Mouse (Mus musculus) cerebellum, adult 2 months (tissue): ENCODE data around the gene Hoxb3. TPM values are rescaled to one million over a fixed set of nuclear protein-coding genes. Genes with fewer than 3 reads are reported as not detected.

Experiments
- DNase-seq, 2 experiments: peaks; one replicate each; pipeline ENCODE4 v3.0.0; 2021
- H3K27ac ChIP-seq: fragments of 200-500 bp; 2 replicates; pipeline ENCODE4 v1.5.1; 2012; ENCODE audit warnings: low read length, control low read depth, inconsistent platforms; ENCODE audit not compliant: insufficient read depth
- H3K27me3 ChIP-seq: fragments of 200-500 bp; 2 replicates; pipeline ENCODE4 v1.6.1; 2012; ENCODE audit warnings: inconsistent platforms, mild to moderate bottlenecking, low read length, moderate library complexity; ENCODE audit not compliant: control insufficient read depth, insufficient read depth
- H3K4me1 ChIP-seq: fragments of 200-500 bp; 2 replicates; pipeline ENCODE4 v1.6.1; 2011; ENCODE audit warnings: low read length; ENCODE audit not compliant: control insufficient read depth, insufficient read depth
- H3K4me3 ChIP-seq: fragments of 200-500 bp; replicated peaks from 2 replicates; pipeline ENCODE3; 2011; ENCODE audit warnings: mild to moderate bottlenecking, low read depth, low read length, control low read depth; ENCODE audit not compliant: insufficient read depth
- CTCF ChIP-seq: fragments of 200-500 bp; IDR thresholded peaks from 2 replicates; pipeline ENCODE4 v1.5.1; 2011; ENCODE audit warnings: low read depth, mild to moderate bottlenecking, control low read depth, low read length, moderate library complexity, borderline replicate concordance; ENCODE audit not compliant: insufficient read depth
- POLR2A ChIP-seq: fragments of 200-500 bp; IDR thresholded peaks from 2 replicates; pipeline ENCODE4 v1.6.1; 2011; ENCODE audit warnings: low read length, control low read depth, borderline replicate concordance; ENCODE audit not compliant: insufficient read depth
- WGBS: fragments of 180-500 bp; shearing (Covaris S2); methylation state at CpG from one replicate; pipeline ENCODE4 v1.1.7; 2018; 5-methylcytosine and 5-hydroxymethylcytosine counted together
- polyA plus RNA-seq: library from polyadenylated mRNA; depleted of rRNA; stranded (reverse); fragments of >200 nt; gene quantifications from 2 replicates; pipeline ENCODE4 v1.2.3, GENCODE M21; 2012

The Hoxb3 gene
- polyA plus RNA-seq, 1 experiment = 5.5 TPM

- Histone ChIP-seq H3K27ac (no peak overlapping the region), H3K4me1 (no peaks in the 10 kb centered on the region), H3K4me3 (no peak overlapping the region), H3K27me3 (peaks cover 13% of the 10 kb centered on the region; the same call in 1 of the 2 replicates)
- DNase-seq = no peak
- TF ChIP-seq CTCF (no peak), POLR2A (no peak)
- WGBS = 14% methylated on average over 5 of the region's 5 CpGs
Measured at GRCm38 (mm10) chr11:96321846-96322245, 1.3 kb upstream of the Hoxb3 start.

- Histone ChIP-seq H3K27me3 (peaks cover 13% of the 10 kb centered on the region; the same call in 1 of the 2 replicates), H3K4me3 (no peak overlapping the region), H3K27ac (no peak overlapping the region), H3K4me1 (no peaks in the 10 kb centered on the region)
- 7% methylated on average over 6 of the region's 6 CpGs for WGBS
- no peak for DNase-seq
- TF ChIP-seq POLR2A (no peak), CTCF (no peak)
Measured at GRCm38 (mm10) chr11:96322738-96323137, 388 bp upstream of the Hoxb3 start.

- peaks cover 11% of the 10 kb centered on the region; the same call in 1 of the 2 replicates for H3K27me3 ChIP-seq
- no peak for DNase-seq
- H3K4me1 ChIP-seq = no peaks in the 10 kb centered on the region
- no peak overlapping the region for H3K4me3 ChIP-seq
- 1% methylated on average over 5 of the region's 5 CpGs for WGBS
- TF ChIP-seq POLR2A (no peak), CTCF (no peak)
- no peak overlapping the region for H3K27ac ChIP-seq
Measured at GRCm38 (mm10) chr11:96324125-96324524, 999 bp downstream of the Hoxb3 start.

GRCm38 (mm10) chr11:96324965-96325364, 1.8 kb downstream of the Hoxb3 start:
- no peaks in the 10 kb centered on the region for H3K4me1 ChIP-seq
- WGBS = 3% methylated on average over 8 of the region's 8 CpGs
- no peak overlapping the region for H3K4me3 ChIP-seq
- H3K27ac ChIP-seq = no peak overlapping the region
- TF ChIP-seq POLR2A (no peak), CTCF (no peak)
- no peak for DNase-seq
- peaks cover 9% of the 10 kb centered on the region; the same call in 1 of the 2 replicates for H3K27me3 ChIP-seq

- TF ChIP-seq POLR2A (no peak), CTCF (no peak)
- peaks cover 5% of the 10 kb centered on the region; the same call in 1 of the 2 replicates for H3K27me3 ChIP-seq
- H3K27ac ChIP-seq = no peak overlapping the region
- DNase-seq = no peak
- H3K4me3 ChIP-seq = no peak overlapping the region
- WGBS = 4% methylated on average over 22 of the region's 22 CpGs
- no peaks in the 10 kb centered on the region for H3K4me1 ChIP-seq
Measured at GRCm38 (mm10) chr11:96325747-96326212, 2.7 kb downstream of the Hoxb3 start.

- TF ChIP-seq POLR2A (no peak), CTCF (no peak)
- Histone ChIP-seq H3K27ac (no peak overlapping the region), H3K27me3 (peaks cover 3% of the 10 kb centered on the region; the same call in 1 of the 2 replicates), H3K4me1 (no peaks in the 10 kb centered on the region), H3K4me3 (no peak overlapping the region)
- WGBS = 1% methylated on average over 12 of the region's 12 CpGs
- no peak for DNase-seq
Measured at GRCm38 (mm10) chr11:96326705-96327104, 3.6 kb downstream of the Hoxb3 start.

GRCm38 (mm10) chr11:96327122-96327521, 4.0 kb downstream of the Hoxb3 start:
- H3K27ac ChIP-seq = no peak overlapping the region
- WGBS = 4% methylated on average over 7 of the region's 7 CpGs
- H3K4me1 ChIP-seq = no peaks in the 10 kb centered on the region
- H3K4me3 ChIP-seq = no peak overlapping the region
- peaks cover 3% of the 10 kb centered on the region; the same call in 1 of the 2 replicates for H3K27me3 ChIP-seq
- DNase-seq = no peak
- TF ChIP-seq POLR2A (no peak), CTCF (no peak)

- no peak for DNase-seq
- Histone ChIP-seq H3K4me3 (no peak overlapping the region), H3K27me3 (peaks cover 5% of the 10 kb centered on the region; the same call in 1 of the 2 replicates), H3K4me1 (no peaks in the 10 kb centered on the region), H3K27ac (no peak overlapping the region)
- TF ChIP-seq CTCF = no peak
- TF ChIP-seq POLR2A = no peak
- WGBS = 6% methylated on average over 5 of the region's 5 CpGs
Measured at GRCm38 (mm10) chr11:96327750-96328149, 4.6 kb downstream of the Hoxb3 start.

GRCm38 (mm10) chr11:96328605-96329004, 5.5 kb downstream of the Hoxb3 start:
- Histone ChIP-seq H3K27me3 (peaks cover 6% of the 10 kb centered on the region; the same call in 1 of the 2 replicates), H3K27ac (no peak overlapping the region), H3K4me1 (no peaks in the 10 kb centered on the region), H3K4me3 (no peak overlapping the region)
- 10% methylated on average over 8 of the region's 8 CpGs for WGBS
- no peak for DNase-seq
- TF ChIP-seq CTCF = no peak
- no peak for TF ChIP-seq POLR2A
